Mouse (Mus musculus): ENCODE measurements around the gene Gria2.
A peak's percentile ranks its signal among the peaks of the same experiment; 100 is the strongest.

Gene Gria2

GRCm38 (mm10) chr3:80802596-80803081 lies at the start of gene Gria2:
Gene Gria2, minus strand, starts transcription at chr3:80802835.
- peak; percentile 64 to 86 for DNase-seq (ENCODE audit: inconsistent age in 2 of 2, low spot score in 1 of 2)

- DNase-seq (ENCODE audit: inconsistent age in 2 of 2, low spot score in 1 of 2) = peak in 1 of 2 experiments; percentile 3
Measured at GRCm38 (mm10) chr3:80850947-80851346, 48.3 kb upstream of the Gria2 start.

- no peak for DNase-seq (ENCODE audit: inconsistent age in 2 of 2, low spot score in 1 of 2)
Measured at GRCm38 (mm10) chr3:80845634-80846033, 43.0 kb upstream of the Gria2 start.

GRCm38 (mm10) chr3:80839845-80840244 lies 37.2 kb upstream of the Gria2 start:
- no peak for DNase-seq (ENCODE audit: inconsistent age in 2 of 2, low spot score in 1 of 2)

- DNase-seq (ENCODE audit: inconsistent age in 2 of 2, low spot score in 1 of 2) = no peak
Measured at GRCm38 (mm10) chr3:80837583-80837982, 34.9 kb upstream of the Gria2 start.

DNA sequence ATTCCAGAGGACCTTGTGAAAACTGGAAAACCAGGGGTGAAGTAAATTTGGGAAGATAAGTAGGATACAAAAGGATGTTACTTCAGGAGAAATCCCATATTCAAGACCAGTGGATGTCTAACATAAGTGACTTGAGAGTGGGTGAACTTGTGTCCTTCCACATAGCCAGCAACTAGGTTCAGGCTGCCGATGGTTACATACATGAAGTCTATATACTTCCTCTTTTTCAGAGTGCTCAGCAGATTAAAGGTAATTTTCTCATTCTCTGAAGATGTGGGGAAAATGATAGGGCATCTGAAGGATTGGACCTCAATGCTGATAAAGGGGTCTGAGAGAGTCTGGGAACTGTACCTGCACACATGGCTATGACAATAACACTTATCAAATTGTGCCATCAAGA lies 21.3 kb upstream of the Gria2 start:
- no peak for DNase-seq (ENCODE audit: inconsistent age in 2 of 2, low spot score in 1 of 2)

DNA sequence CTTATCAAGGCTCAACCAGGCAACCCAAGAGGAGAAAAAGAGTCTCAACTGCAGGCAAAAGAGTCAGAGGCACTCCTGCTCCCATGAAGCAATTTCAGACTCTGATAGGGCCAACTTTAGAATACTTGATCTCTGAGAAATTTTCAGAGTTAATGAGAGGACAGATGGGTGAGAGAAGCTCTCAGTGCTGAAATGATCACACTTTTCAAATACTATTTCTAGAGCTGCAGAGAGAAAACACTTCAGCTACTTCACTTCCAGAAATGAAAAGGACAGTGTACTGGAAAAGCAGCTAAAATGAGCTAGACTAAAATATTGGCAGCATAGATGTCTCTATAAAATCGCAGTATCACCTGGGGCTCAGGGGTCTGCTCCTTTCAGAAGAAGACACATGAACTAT lies 16.0 kb upstream of the Gria2 start:
- no peak for DNase-seq (ENCODE audit: inconsistent age in 2 of 2, low spot score in 1 of 2)

- no peak for DNase-seq (ENCODE audit: inconsistent age in 2 of 2, low spot score in 1 of 2)
Measured at GRCm38 (mm10) chr3:80813734-80814133, 11.1 kb upstream of the Gria2 start.

DNA sequence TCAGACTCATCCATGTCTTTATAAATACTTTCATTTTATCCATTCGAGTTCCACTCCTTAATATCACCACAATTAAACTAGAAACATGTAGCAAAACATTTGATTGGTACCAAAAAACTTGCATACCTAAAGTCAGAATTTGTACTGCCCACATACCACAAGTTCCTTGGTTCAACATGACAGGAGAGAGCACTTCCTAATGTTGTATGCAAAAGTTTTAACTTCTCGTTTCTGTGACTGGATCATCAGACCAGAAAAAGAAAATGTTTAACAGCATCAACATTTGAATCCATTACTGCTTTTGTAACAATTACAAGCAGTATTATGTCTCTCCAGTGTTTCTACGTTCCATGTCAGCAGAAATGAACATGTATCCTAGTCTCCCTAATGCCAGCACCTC lies 9.6 kb upstream of the Gria2 start:
- DNase-seq (ENCODE audit: inconsistent age in 2 of 2, low spot score in 1 of 2) = no peak

DNA sequence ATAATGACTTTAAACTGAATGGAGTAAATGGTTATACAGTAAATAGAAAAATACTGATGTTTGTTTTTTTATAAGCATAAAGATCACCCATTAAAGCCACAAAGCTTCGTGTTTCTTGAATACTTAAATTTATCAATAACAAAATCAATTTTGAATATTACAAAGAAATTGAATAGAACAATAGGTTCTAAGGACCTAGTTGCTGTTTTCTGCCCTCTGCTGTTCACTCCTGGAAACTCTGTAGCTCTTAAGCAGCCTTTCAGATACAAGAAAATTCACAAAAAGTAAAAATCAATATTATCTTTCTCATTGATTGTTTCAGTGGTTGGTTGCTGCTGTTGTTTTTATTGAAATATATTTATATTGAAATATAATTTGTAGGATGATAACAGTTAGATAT lies 2.7 kb upstream of the Gria2 start:
- peak in 1 of 2 experiments; percentile 25 for DNase-seq (ENCODE audit: inconsistent age in 2 of 2, low spot score in 1 of 2)

DNA sequence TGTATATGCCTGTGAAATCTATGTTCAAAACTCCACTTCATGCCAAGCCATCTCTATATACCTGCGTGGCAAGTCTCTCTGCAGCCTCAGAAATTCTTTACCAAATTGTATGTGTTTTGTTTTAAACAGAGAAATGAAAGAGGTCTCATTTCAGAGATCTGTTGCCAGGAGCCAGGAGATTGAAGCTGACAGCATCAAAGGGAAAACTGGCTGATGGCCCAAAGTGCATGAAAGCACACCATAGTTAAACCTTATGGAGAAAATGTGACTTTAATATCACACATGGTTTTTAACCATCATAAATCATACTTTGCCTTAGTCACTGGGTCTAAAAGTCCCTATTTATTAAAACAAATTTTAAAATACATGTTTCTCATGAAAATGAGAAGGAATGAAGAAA lies 1.2 kb upstream of the Gria2 start:
- DNase-seq (ENCODE audit: inconsistent age in 2 of 2, low spot score in 1 of 2) = no peak

DNA sequence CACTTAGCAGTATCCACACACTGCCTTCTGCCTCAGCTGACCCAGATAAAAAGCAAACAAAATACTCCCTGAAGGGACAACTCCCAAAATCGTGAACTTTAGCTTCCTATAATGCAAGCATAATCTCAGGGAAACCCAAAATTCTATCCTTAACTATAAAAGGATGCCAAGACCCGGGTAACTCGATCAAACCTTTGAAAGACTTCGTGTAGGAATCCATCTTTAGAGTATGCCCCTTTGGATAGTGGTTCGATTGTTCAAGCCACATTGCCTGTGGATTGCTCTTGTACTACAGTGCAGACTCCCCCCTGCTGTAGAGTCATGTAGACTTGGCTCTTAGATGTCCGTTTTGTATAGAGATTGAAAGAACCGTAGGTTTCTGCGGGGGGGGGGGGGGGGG lies 576 bp upstream of the Gria2 start:
- no peak for DNase-seq (ENCODE audit: inconsistent age in 2 of 2, low spot score in 1 of 2)

GRCm38 (mm10) chr3:80801827-80802310 lies 766 bp downstream of the Gria2 start:
- DNase-seq (ENCODE audit: inconsistent age in 2 of 2, low spot score in 1 of 2) = no peak

DNA sequence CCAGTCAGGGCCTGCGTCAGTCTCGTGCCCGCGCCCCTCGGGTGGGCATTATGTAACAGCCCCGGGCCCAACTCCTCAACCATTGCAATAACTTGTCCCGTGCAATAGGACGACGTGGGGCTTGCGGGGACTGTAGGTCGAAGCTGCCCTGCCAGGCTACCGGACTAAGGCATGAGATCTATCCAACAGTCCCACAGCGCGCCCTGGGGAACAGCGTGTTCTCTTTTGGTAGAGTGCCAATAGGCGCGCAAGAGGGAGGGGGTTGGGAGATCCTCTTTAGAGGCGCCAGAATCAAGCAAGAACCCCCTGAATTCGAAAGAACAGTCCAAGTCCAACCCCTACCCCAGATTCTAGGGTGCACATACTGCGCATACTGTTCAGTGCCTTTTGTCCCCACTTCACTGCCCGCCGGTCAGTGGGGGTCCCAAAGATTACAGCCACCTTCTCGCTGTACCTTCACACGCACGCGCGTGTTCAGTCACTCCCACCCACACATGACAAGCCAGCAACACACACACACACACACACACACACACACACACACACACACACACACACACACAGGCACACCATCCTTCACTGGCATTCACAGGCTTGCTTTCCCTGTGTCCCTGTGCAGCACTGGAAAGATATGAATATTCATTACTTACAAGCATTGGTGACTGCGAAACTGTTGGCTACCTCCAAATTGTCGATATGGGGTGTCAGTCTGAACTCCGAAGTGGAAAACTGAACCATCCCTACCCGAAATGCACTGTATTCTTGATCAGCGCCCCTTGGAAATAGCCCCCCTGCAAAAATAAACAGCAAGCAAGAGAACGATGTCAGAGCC lies 1.4 kb downstream of the Gria2 start:
- DNase-seq (ENCODE audit: inconsistent age in 2 of 2, low spot score in 1 of 2) = peak; percentile 23 to 44

DNA sequence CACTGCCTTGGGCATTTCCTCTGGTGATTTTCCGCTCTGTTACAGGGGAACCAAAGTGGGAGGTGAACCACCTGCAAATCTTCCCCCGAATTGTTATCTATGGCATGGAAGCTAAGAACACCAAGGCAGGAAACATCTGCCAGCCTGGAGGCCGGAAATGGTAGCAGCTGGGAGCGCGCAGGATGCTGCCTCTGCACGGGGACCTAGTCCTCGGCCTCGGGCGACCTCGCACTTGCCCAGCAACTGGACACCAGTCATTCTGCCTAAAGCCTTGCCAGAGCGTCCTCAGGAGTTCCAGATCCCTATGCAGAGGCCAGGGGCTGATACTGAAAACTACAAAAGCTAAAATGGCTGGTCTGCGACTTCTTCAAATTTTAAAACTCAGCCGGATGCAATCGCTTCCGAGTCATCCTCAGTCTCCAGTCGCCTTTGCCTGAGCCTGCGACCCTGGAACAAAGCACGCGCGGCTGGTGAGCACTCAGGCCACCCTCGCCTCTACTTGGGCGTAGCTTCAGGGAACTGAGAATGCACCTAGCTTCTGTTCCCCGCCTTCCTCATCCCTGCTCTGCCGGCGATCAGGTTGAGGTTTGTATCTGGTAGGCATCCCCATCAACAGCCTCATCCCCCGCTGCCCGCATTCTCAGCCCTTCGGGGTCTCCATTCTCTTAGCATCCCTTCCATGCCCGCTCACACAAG lies 2.2 kb downstream of the Gria2 start:
- peak; percentile 15 to 25 for DNase-seq (ENCODE audit: inconsistent age in 2 of 2, low spot score in 1 of 2)

DNA sequence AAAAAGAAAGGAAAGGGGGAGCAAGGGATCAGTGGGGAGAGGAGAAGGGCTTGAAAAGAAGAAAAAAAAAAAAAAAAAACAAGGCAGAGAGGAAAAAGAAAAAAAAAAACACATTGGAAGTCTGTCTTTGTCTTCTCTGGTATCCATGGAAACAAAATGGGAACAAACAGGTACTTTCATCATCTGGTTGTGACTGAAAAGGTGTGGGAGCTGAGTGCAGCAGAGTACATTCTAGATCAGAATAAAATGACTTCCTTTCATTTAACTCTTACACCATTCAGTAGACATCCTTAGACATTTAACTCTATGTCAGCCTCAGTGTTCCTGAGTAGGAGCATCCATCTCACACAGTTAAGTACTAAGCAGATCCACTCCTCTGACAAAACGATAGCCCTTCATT lies 4.7 kb downstream of the Gria2 start:
- no peak for DNase-seq (ENCODE audit: inconsistent age in 2 of 2, low spot score in 1 of 2)

GRCm38 (mm10) chr3:80796764-80797163 lies 5.9 kb downstream of the Gria2 start:
- DNase-seq (ENCODE audit: inconsistent age in 2 of 2, low spot score in 1 of 2) = no peak

DNA sequence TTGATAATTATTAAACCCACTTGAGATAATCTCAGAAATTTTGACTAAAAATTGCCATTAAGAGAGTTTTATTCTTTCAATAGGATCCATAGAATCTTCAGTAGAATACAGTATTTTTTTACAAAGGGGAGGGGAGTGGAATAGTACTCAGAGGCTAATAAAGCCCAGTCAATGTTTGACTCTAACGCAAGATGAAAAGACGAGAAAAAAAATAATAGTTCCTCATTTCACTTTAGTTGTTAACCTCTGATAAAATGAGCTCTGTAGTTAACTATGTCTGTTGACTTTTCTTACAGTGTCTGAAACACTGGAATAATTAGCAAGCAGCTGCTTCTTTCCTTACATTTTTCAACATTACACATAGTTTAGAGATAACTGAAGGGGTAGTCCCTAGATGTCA lies 7.4 kb downstream of the Gria2 start:
- DNase-seq (ENCODE audit: inconsistent age in 2 of 2, low spot score in 1 of 2) = no peak

GRCm38 (mm10) chr3:80787116-80787744 lies 15.4 kb downstream of the Gria2 start:
- DNase-seq (ENCODE audit: inconsistent age in 2 of 2, low spot score in 1 of 2) = no peak

DNA sequence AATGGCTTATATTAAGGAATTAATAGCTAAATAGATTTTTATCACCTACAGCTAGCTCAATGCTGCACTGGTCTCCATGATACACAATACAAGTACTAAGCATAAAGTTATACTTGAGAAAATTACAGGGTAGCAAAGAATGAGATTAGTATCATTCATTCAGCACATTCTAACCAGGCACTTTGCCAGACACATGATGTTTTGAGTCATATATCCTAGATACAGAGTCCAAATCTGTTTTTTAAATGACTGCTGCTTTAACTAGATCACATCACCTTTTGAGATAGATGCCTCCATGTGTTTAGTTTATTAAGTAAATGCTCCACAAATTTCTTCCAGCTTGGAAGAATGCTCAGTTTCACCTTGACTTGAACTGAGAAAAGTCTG lies 21.5 kb downstream of the Gria2 start:
- no peak for DNase-seq (ENCODE audit: inconsistent age in 2 of 2, low spot score in 1 of 2)

GRCm38 (mm10) chr3:80780383-80781143 lies 22.1 kb downstream of the Gria2 start:
- DNase-seq (ENCODE audit: inconsistent age in 2 of 2, low spot score in 1 of 2) = no peak

All from adrenal gland, adult (tissue).